ENCODE assay signal across 8 mouse cellular contexts in the genomic region with DNA sequence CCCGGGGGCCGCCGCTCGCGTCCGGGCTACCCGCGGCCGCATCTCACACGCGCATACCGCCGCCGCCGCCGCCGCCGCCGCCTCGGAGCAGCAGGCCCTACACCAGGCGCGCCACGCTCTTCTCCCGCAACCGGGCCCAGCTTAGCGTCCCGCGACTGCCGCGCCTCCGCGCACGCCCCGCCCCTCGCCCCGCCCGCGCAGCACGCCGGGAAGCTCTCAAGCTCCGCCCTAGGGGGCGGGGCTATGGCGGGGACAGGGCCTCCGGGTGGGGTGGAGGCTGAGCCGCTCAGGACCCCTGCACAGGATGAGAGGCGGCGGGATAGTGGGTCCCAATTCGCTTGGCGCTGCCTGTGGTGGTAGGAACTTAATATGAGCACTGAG. TPM values are rescaled to one million over a fixed set of nuclear protein-coding genes. Genes with fewer than 3 reads are reported as not detected.
DNase-seq lines count a peak whose midpoint lies in the region; ATAC-seq lines count a peak whose summit lies in the region.

No protein-coding gene starts in this region.

- peak overlapping the region; percentile 89 for H3K9ac ChIP-seq in intestine, embryonic 14.5 days (ENCODE audit: low read length)

- H3K4me3 ChIP-seq in intestine, embryonic 14.5 days (ENCODE audit: low read depth, low read length), result peak overlapping the region; percentile 94

- H3K27me3 ChIP-seq in intestine, embryonic 14.5 days (replicated peaks; ENCODE audit: control insufficient read depth, insufficient read depth, low read length), result no peaks in the 10 kb centered on the region

- H3K36me3 ChIP-seq in intestine, embryonic 14.5 days (ENCODE audit: control insufficient read depth, insufficient read depth, low read length), result no peaks in the 10 kb centered on the region

- peak; percentile 79 for DNase-seq in adrenal gland, adult 8-10 months
- DNase-seq in embryo, embryonic 11 days, result peak; percentile 97
- DNase-seq in gastrocnemius, postnatal 25 days, result peak; percentile 91
- no peak for DNase-seq in intestine, embryonic 14.5 days (ENCODE audit: low spot score)
- DNase-seq in left cerebral cortex, postnatal 14 days (ENCODE audit: low spot score in 2 of 2), result peak; percentile 84 to 91
- peak; percentile 85 to 86 for DNase-seq in right cerebral cortex, postnatal 36 days (ENCODE audit: low spot score in 2 of 2)
- peak; percentile 86 for DNase-seq in yolk sac, embryonic 10.5 days (ENCODE audit: low spot score)

- H3K4me2 ChIP-seq in intestine, embryonic 14.5 days (ENCODE audit: low read length), result peak overlapping the region; percentile 65

- no peaks in the 10 kb centered on the region for H3K9me3 ChIP-seq in intestine, embryonic 14.5 days (ENCODE audit: control insufficient read depth, low read length)

- peaks cover 5% of the 10 kb centered on the region; the same call in 1 of the 2 replicates for H3K4me1 ChIP-seq in intestine, embryonic 14.5 days (replicated peaks; ENCODE audit: control insufficient read depth, insufficient read depth, low read length)

- intact Hi-C loops in left cerebral cortex, postnatal 14 days (cut with DNase I), result no loop called here

- peak overlapping the region; percentile 85 for H3K27ac ChIP-seq in intestine, embryonic 14.5 days (ENCODE audit: low read depth)

- 0% methylated on average over 39 of the region's 49 CpGs for WGBS in intestine, embryonic 14.5 days

- peak; percentile 94 for ATAC-seq in intestine, embryonic 14.5 days (replicated peaks; ENCODE audit: low FRiP score, low TSS enrichment, low read depth)
- peak; percentile 86 for ATAC-seq in megakaryocyte-erythroid progenitor cell, adult 5-6 weeks (replicated peaks; ENCODE audit: low FRiP score, low TSS enrichment, poor library complexity, severe bottlenecking)

RNA-seq across cellular contexts. Expression of a gene that starts 4.0 kb away (rescaled TPM):
- 10 to 100 TPM; 45.6 to 62.5 (median 52.0) TPM for total RNA-seq in adrenal gland, adult 8-10 months (2022)
- total RNA-seq in gastrocnemius, postnatal 25 days (2021), result 10 to 100 TPM; 20.5 to 25.2 TPM
- polyA plus RNA-seq in intestine, embryonic 14.5 days (2014; fragmentation: Nextera tagmentation; extraction: Ambion mirVana), result 51.3 and 51.6 TPM in 2 replicates
- total RNA-seq in left cerebral cortex, postnatal 14 days (2021), result 10 to 100 TPM; 51.1 to 55.4 TPM
- total RNA-seq in megakaryocyte-erythroid progenitor cell, adult 5-6 weeks (2014; fragmentation: Nextera tagmentation), result 45.5 and 75.1 TPM in 2 replicates
- total RNA-seq in megakaryocyte-erythroid progenitor cell, adult 5-6 weeks (2017), result 72.2 and 75.2 TPM in 2 replicates
